Mouse (Mus musculus) gastrocnemius, adult 8-10 months (tissue): ENCODE data around the gene Rps28. TPM values are rescaled to one million over a fixed set of nuclear protein-coding genes. Genes with fewer than 3 reads are reported as not detected.

Experiments
- DNase-seq, 2 experiments: peaks; one replicate each; pipeline ENCODE4 v3.0.0; 2022; ENCODE audit warnings: low spot score in 2 of 2
- total RNA-seq, 4 experiments: library from RNA; stranded (reverse); gene quantifications; 2 replicates each; pipeline ENCODE4 v1.2.4; 2022

Rps28 gene
- total RNA-seq, 4 experiments from 2014 or later: 634 to 807 (median 649) TPM

DNA sequence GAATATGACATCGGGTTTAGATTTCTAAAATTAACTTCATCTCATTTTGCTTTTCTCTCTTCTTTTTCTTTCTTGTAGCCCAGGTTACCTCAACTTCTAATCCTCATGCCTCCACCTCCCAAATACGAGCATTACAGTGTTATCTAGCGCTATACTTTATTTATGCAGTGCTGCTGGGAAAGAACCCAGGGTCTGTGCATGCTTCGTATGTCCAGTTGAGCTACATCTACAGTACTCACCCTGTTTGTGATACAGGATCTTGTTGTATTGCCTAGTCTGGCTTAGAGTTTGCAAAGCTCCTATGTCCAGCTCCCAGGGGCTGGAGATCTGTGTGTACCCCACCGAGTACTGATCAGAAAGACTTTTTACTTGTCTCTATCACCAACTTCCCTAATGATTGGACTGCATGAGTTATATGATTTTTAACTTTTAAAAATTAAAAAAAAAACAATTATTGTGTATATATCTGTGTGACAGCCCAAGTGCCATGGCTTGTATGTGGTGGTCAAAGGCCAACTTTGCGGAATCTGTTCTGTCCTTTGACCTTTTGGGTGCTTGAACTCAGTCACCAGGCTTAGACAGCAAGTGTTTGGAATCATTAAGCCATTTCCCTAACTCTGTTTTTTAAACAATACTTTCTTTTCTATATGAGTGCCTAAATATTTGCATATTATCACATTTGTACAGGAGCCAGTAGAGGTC, 50.3 kb downstream of the Rps28 start:
- DNase-seq: no peak

DNA sequence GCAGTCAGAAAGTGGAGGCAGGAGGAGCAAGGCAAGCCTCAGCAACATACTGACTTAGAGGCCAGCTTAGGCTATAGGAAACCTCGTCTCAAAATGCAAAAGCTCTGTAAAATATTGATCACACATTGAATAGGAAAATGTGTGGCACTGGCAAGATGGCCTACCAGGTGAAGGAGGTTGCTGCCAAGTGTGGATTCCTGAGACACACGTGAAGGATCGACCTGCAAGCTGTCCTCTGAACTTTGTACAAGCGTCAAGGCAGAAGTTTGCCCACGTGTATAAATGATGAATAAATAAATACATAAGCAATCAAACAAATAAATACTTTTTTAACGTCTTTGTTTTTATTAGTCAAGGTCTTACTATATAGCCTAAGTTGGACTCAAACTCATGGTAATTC, 50.9 kb downstream of the Rps28 start:
- DNase-seq: no peak

DNA sequence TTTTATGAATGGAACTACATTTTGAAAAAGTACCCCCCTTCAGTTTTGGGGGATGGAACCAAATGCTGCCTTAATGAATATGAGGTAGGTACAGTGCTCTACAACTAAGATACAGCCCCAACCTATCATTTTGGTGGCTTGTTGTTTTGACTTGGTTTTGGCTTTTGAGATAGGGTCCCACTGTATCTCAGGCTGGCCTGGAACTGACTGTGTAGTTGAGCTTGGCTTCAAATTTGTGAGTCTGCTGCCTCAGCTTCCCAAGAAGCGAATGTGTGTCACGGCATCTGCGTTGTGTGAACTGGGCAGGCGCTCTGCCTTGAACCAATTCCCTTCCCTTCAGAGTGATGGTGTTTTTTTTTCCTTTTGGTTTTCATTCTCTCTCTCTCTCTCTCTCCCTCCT, 52.7 kb downstream of the Rps28 start:
- no peak for DNase-seq

Other genes starting within 250 kb of the Rps28 start
- 1 to 10 TPM; 4.7 to 8.6 (median 6.3) TPM for gene Zfp414, start 195.5 kb downstream of the Rps28 start, total RNA-seq
- under 1 TPM in 2 of 4 experiments, not detected in 2; 0.15 to 0.24 TPM for gene Pram1, start 186.5 kb downstream of the Rps28 start, total RNA-seq
- 10 to 100 TPM; 37.6 to 69.2 (median 57.2) TPM for gene Hnrnpm, start 137.7 kb downstream of the Rps28 start, total RNA-seq
- gene March2, start 105.9 kb downstream of the Rps28 start, total RNA-seq: 100 to 1,000 TPM in 1 of 4 experiments, 10 to 100 TPM in 3; 90.1 to 113 (median 96.7) TPM
- gene Rab11b, start 64.0 kb downstream of the Rps28 start, total RNA-seq: 100 to 1,000 TPM; 131 to 136 (median 133) TPM
- 1 to 10 TPM in 3 of 4 experiments, under 1 TPM in 1; 0.41 to 5.5 (median 3.0) TPM for gene Angptl4, start 42.7 kb downstream of the Rps28 start, total RNA-seq
- gene Kank3, start 14.0 kb downstream of the Rps28 start, total RNA-seq: 10 to 100 TPM; 12.4 to 17.4 (median 14.8) TPM
- gene Ndufa7, start within 50 bp of the Rps28 start, total RNA-seq: 100 to 1,000 TPM; 371 to 396 (median 385) TPM
- gene Cd320, start 18.5 kb upstream of the Rps28 start, total RNA-seq: 10 to 100 TPM; 16.3 to 18.0 (median 17.0) TPM
- gene Gm7029, start 49.3 kb upstream of the Rps28 start, total RNA-seq: not detected
- gene Kifc1, start 66.1 kb upstream of the Rps28 start, total RNA-seq: under 1 TPM in 3 of 4 experiments, not detected in 1; 0.19 to 0.56 (median 0.45) TPM
- not detected for gene Platr17, start 80.6 kb upstream of the Rps28 start, total RNA-seq
- 10 to 100 TPM; 14.1 to 18.5 (median 16.1) TPM for gene Daxx, start 84.9 kb upstream of the Rps28 start, total RNA-seq
- gene Tapbp, start 91.3 kb upstream of the Rps28 start, total RNA-seq: 10 to 100 TPM; 35.3 to 41.1 (median 38.3) TPM
- 10 to 100 TPM; 14.5 to 18.7 (median 17.1) TPM for gene Zbtb22, start 91.3 kb upstream of the Rps28 start, total RNA-seq
- 10 to 100 TPM; 20.3 to 26.3 (median 23.6) TPM for gene Rgl2, start 105.0 kb upstream of the Rps28 start, total RNA-seq
- 10 to 100 TPM; 56.4 to 69.1 (median 64.0) TPM for gene Pfdn6, start 115.8 kb upstream of the Rps28 start, total RNA-seq
- gene Wdr46, start 116.1 kb upstream of the Rps28 start, total RNA-seq: 10 to 100 TPM in 1 of 4 experiments, 1 to 10 TPM in 3; 7.8 to 11.5 (median 8.7) TPM
- gene B3galt4, start 126.9 kb upstream of the Rps28 start, total RNA-seq: 1 to 10 TPM; 1.4 to 1.8 (median 1.5) TPM
- gene Vps52, start 131.2 kb upstream of the Rps28 start, total RNA-seq: 10 to 100 TPM; 32.0 to 34.6 (median 32.5) TPM
- 100 to 1,000 TPM; 380 to 500 (median 432) TPM for gene Rps18, start 131.4 kb upstream of the Rps28 start, total RNA-seq
- 10 to 100 TPM; 34.2 to 57.8 (median 46.1) TPM for gene H2-K1, start 175.8 kb upstream of the Rps28 start, total RNA-seq
- 10 to 100 TPM in 3 of 4 experiments, 1 to 10 TPM in 1; 9.8 to 15.6 (median 11.7) TPM for gene Ring1, start 200.1 kb upstream of the Rps28 start, total RNA-seq
- 10 to 100 TPM; 83.6 to 90.2 (median 84.9) TPM for gene H2-Ke6, start 203.5 kb upstream of the Rps28 start, total RNA-seq
- gene Slc39a7, start 207.1 kb upstream of the Rps28 start, total RNA-seq: 10 to 100 TPM; 44.2 to 63.5 (median 49.3) TPM
- 10 to 100 TPM; 36.8 to 39.3 (median 38.8) TPM for gene Rxrb, start 207.2 kb upstream of the Rps28 start, total RNA-seq
- gene Col11a2, start 214.9 kb upstream of the Rps28 start, total RNA-seq: 1 to 10 TPM; 2.5 to 4.8 (median 3.9) TPM